Mouse (Mus musculus) E14TG2a.4 (cell line): ENCODE data around the gene Gm20696.

Experiments
- CTCF ChIP-seq: conservative IDR thresholded peaks from 2 replicates; pipeline ENCODE4 v1.5.1; 2014; ENCODE audit warnings: low read length
- NANOG ChIP-seq: IDR thresholded peaks from 2 replicates; pipeline ENCODE4 v1.6.1; 2014; ENCODE audit warnings: borderline replicate concordance, low read length, mixed read lengths
- POU5F1 ChIP-seq: IDR thresholded peaks from 2 replicates; pipeline ENCODE4 v1.6.1; 2014; ENCODE audit warnings: low read length, borderline replicate concordance

DNA sequence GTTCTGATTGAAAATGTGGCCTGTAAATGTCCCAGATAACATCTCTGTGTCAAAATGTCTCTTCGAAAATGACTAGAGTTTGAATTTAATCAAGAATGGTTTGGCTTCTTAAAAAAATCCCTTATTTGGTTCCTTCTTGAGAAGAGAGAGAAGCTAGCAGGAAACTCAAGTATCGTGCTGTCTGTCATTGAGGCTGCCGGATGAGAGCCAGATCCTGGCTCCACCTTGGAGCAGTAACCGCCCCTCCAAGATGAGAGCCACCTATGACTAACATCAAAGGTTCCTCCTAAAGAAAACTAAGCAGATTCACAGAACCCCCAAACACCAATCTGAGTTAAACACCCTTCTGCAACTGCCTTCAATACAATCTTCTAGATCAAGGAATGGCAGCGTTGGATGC lies 369.1 kb downstream of the Gm20696 start:
- TF ChIP-seq CTCF, result no peak
- TF ChIP-seq POU5F1, result no peak
- TF ChIP-seq NANOG, result no peak
